Comparison of ENCODE assay signal across 8 mouse cellular contexts in the genomic region with DNA sequence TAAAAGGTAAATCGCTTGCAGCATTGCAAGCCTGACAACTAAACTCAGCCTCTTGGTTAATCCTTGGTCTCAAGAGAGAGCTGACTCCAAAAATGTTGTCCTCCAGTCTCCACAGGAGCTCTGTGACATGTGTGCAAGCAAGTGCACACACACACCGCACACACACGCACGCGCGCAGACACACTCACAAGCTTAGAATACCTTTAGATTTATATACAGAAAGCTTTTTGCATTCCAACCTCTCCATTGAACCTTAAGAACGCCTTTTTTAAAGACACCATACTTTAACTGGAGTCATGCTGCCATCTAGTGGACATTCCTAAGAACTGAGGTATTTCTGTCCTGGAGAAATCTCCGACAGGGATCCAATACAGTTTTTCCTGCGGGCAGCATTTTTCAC.
DNase-seq lines count a peak whose midpoint lies in the region; ATAC-seq and TF ChIP-seq lines count a peak whose summit lies in the region.

No protein-coding gene starts in this region.

- no peak overlapping the region for H3K4me3 ChIP-seq in bone marrow macrophage, adult 2 months (ENCODE audit: insufficient read depth, low read length)
- no peak overlapping the region for H3K4me3 ChIP-seq in small intestine, adult 2 months (ENCODE audit: low read depth, low read length)

- no peaks in the 10 kb centered on the region for H3K36me3 ChIP-seq in small intestine, adult 2 months (ENCODE audit: control insufficient read depth, insufficient read depth, low read length)

- peak; percentile 27 for DNase-seq in adrenal gland, postnatal 10 days
- DNase-seq in adrenal gland, adult 8-10 months = no peak
- DNase-seq in heart, postnatal 4 days = peak; percentile 44
- peak; percentile 59 for DNase-seq in layer of hippocampus, adult 9-10 months (ENCODE audit: low spot score)

- no peak for TF ChIP-seq POLR2A in bone marrow macrophage, adult 2 months (IDR thresholded peaks at IDR 0.05; ENCODE audit: borderline replicate concordance, low read depth, low read length)
- TF ChIP-seq POLR2A in small intestine, adult 2 months (IDR thresholded peaks at IDR 0.05; ENCODE audit: low read depth, low read length) = no peak

- H3K4me1 ChIP-seq in bone marrow macrophage, adult 2 months (ENCODE audit: control insufficient read depth, insufficient read depth, low read length) = no peaks in the 10 kb centered on the region
- H3K4me1 ChIP-seq in small intestine, adult 2 months (ENCODE audit: control insufficient read depth, insufficient read depth, insufficient read length, low read length) = no peaks in the 10 kb centered on the region

- peak; percentile 43 for TF ChIP-seq CTCF in bone marrow macrophage, adult 2 months (IDR thresholded peaks at IDR 0.05; ENCODE audit: low read depth, low read length)
- peak; percentile 44; the same call in 1 of the 2 replicates for TF ChIP-seq CTCF in small intestine, adult 2 months (IDR thresholded peaks at IDR 0.05; ENCODE audit: extremely low read depth, insufficient read length, insufficient replicate concordance, low read depth, low read length)

- no peaks in the 10 kb centered on the region for H3K27me3 ChIP-seq in small intestine, adult 2 months (ENCODE audit: control insufficient read depth, insufficient read depth, low read length)

- ATAC-seq in erythroid progenitor cell, adult 5-6 weeks (replicated peaks; ENCODE audit: low FRiP score, poor library complexity, severe bottlenecking) = 0 out of 2 replicates have a peak, but pooled peaks have one; percentile 30
- ATAC-seq in megakaryocyte, adult 5-6 weeks (ENCODE audit: poor library complexity, severe bottlenecking) = peak; percentile 69

- 15% methylated on average over 9 of the region's 9 CpGs for WGBS in small intestine, adult 2 months

- H3K27ac ChIP-seq in bone marrow macrophage, adult 2 months (ENCODE audit: insufficient read depth, low read depth, low read length) = no peak overlapping the region
- H3K27ac ChIP-seq in small intestine, adult 2 months (ENCODE audit: insufficient read depth, low read depth, low read length) = no peak overlapping the region
